Mouse (Mus musculus) megakaryocyte, adult 5-6 weeks (primary cell): Measurements from ENCODE around the gene Vmn1r172. TPM values are rescaled to one million over a fixed set of nuclear protein-coding genes. Genes with fewer than 3 reads are reported as not detected.
"Not testable (repeated sequence)": the region's sequence is repeated elsewhere in the genome, so short reads cannot be mapped to it uniquely, and the experiment has no call there.

ENCODE experiments used
- ATAC-seq: 2 replicates; pipeline ENCODE4 v1.8.0; 2016; ENCODE audit warnings: mild to moderate bottlenecking, inconsistent platforms; ENCODE audit not compliant: poor library complexity, severe bottlenecking
- total RNA-seq, 2 experiments: library from RNA; stranded (forward) in 1 of 2; stranded (reverse) in 1 of 2; fragments of 153-499, 151-499 nt in 1 of 2; fragments of 221-1000, 200-1000 nt in 1 of 2; gene quantifications; 2 replicates each; pipeline versions ENCODE4 v1.2.3 to v1.2.4; 2015 to 2017

Vmn1r172 gene
- total RNA-seq (2015) (not detected in 2 replicates), total RNA-seq (2017) (not detected in 2 replicates)

DNA sequence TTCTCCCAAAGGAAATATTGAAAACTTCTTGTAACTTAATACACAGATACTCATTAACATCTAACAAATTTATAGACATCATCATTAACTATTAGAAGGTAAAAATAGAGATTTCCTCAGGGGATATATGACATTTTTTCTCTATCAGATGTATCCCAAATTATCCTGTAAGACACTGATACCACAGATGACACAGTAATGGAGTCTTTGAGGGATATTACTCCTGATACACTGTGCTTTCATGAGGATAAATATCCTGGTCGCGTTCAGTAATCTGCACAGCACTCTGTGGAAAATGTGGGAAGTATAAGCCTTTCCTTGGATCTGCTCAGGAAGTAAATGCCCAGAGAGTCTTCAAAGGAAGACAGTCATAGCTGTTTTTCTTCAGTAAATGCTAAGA is at the start of gene Vmn1r172:
Gene Vmn1r172 (plus strand): TSS at position 301 of the 400 bp plus-strand sequence.
- no peak for ATAC-seq

DNA sequence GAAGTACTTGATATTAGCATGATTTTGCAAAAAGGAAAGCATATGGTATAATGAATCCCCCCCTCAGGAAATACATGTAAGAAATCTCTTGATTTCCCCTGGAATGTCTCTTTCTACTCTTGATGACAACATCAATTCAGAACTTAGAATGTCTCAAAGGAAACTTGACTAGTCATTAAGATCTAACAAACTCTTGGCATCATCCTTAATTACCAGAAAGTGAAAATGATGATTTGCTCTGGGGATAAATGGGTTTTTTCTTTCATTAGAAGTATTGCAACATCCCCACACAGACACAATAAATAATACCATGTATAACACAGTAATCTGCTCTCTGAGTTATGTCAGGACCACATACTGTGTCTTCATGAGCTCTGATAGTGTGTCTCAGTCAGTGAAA is 27.7 kb upstream of the Vmn1r172 start, which contains the start of gene Vmn1r171:
Gene Vmn1r171 (plus strand): TSS at position 301 of the 400 bp plus-strand sequence.
- no peak for ATAC-seq

DNA sequence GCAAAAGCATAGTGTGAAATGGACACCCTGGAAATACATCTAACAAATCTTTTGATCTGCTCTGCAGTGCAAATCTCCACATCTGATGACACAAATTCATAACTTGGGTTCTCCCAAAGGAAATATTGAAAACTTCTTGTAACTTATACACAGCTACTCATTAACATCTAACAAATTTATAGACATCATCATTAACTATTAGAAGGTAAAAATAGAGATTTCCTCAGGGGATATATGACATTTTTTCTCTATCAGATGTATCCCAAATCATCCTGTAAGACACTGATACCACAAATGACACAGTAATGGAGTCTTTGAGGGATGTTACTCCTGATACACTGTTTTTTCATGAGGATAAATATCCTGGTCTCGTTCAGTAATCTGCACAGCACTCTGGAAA is 42.3 kb downstream of the Vmn1r172 start, which contains the start of gene Vmn1r173:
Gene Vmn1r173 (plus strand): TSS at position 301 of the 400 bp plus-strand sequence.
- not testable (repeated sequence) for ATAC-seq

Other genes with a start within 250 kb of the Vmn1r172 start
- gene Vmn1r167, start 151.1 kb upstream of the Vmn1r172 start, total RNA-seq (2015) = not detected in 2 replicates
- not detected in 2 replicates for gene Vmn1r167, start 151.1 kb upstream of the Vmn1r172 start, total RNA-seq (2017)
- not detected in 2 replicates for gene Vmn1r168, start 118.6 kb upstream of the Vmn1r172 start, total RNA-seq (2015)
- not detected in 2 replicates for gene Vmn1r168, start 118.6 kb upstream of the Vmn1r172 start, total RNA-seq (2017)
- gene Vmn1r169, start 82.8 kb upstream of the Vmn1r172 start, total RNA-seq (2015) = not detected in 2 replicates
- not detected in 2 replicates for gene Vmn1r169, start 82.8 kb upstream of the Vmn1r172 start, total RNA-seq (2017)
- not detected in 2 replicates for gene Vmn1r170, start 52.1 kb upstream of the Vmn1r172 start, total RNA-seq (2015)
- not detected in 2 replicates for gene Vmn1r170, start 52.1 kb upstream of the Vmn1r172 start, total RNA-seq (2017)
- gene Vmn1r171, start 27.6 kb upstream of the Vmn1r172 start, total RNA-seq (2015) = not detected in 2 replicates
- not detected in 2 replicates for gene Vmn1r171, start 27.6 kb upstream of the Vmn1r172 start, total RNA-seq (2017)
- not detected in 2 replicates for gene Vmn1r173, start 42.4 kb downstream of the Vmn1r172 start, total RNA-seq (2015)
- gene Vmn1r173, start 42.4 kb downstream of the Vmn1r172 start, total RNA-seq (2017) = not detected in 2 replicates
- not detected in 2 replicates for gene Vmn1r174, start 94.0 kb downstream of the Vmn1r172 start, total RNA-seq (2015)
- gene Vmn1r174, start 94.0 kb downstream of the Vmn1r172 start, total RNA-seq (2017) = not detected in 2 replicates
- gene Vmn1r175, start 152.3 kb downstream of the Vmn1r172 start, total RNA-seq (2015) = not detected in 2 replicates
- gene Vmn1r175, start 152.3 kb downstream of the Vmn1r172 start, total RNA-seq (2017) = not detected in 2 replicates
- not detected in 2 replicates for gene Vmn1r176, start 179.1 kb downstream of the Vmn1r172 start, total RNA-seq (2015)
- gene Vmn1r176, start 179.1 kb downstream of the Vmn1r172 start, total RNA-seq (2017) = not detected in 2 replicates
- not detected in 2 replicates for gene Vmn1r177, start 208.1 kb downstream of the Vmn1r172 start, total RNA-seq (2015)
- not detected in 2 replicates for gene Vmn1r177, start 208.1 kb downstream of the Vmn1r172 start, total RNA-seq (2017)
- gene Vmn1r178, start 233.7 kb downstream of the Vmn1r172 start, total RNA-seq (2015) = not detected in 2 replicates
- not detected in 2 replicates for gene Vmn1r178, start 233.7 kb downstream of the Vmn1r172 start, total RNA-seq (2017)